Mouse (Mus musculus): ENCODE measurements around the gene Tnrc18.

DNA sequence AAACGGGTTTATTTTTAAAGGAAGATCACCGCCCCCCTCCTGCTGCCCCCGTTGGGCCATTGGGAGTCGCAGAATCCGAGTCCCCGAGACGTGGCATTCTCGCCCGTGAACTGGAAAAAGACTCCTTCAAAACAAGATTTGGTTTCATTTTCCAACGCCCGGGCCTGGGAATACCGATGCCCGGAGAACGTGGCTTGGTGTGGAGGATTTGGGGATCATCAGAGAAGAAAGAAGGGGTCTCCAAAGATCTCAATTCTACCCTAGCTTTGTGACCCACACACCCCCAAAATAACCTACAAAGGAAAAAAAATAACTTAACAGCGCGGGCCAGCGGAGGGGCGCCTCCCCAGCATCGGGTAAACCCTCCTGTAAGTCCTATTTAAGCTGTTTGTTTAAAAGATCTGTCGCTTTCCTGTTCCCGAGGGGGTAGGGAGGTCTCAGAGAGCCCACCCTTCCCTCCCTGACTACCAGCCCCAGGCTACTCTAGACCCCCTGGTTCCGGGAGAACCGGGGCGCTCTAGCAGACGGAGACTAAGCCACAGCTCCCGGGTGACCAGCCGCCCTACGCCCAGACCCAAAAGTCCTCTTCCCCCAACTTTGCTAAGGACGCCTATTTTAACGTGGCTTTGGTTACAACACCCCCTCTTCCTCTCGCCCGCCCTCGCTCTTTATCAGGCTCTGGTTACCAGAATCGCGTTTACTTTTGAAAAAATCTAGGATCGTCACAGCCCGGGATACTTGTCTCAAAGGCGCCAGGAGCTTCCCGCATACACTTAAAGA, 1.2 kb downstream of the Tnrc18 start:
- no peak for TF ChIP-seq CTCF (IDR thresholded peaks at IDR 0.05; ENCODE audit: low read depth, low read length)
- no peak for TF ChIP-seq EP300 (IDR thresholded peaks at IDR 0.05; ENCODE audit: insufficient read depth, low read depth, low read length)
- no peak for TF ChIP-seq POLR2A (IDR thresholded peaks at IDR 0.05; ENCODE audit: insufficient read depth, low read length)
